8 mouse cellular contexts compared by ENCODE assay signal in genomic region chrX:93299046-93299626, GRCm38 (mm10). TPM values are rescaled to one million over a fixed set of nuclear protein-coding genes. Genes with fewer than 3 reads are reported as not detected.
A peak's percentile ranks its signal among the peaks of the same experiment; 100 is the strongest.
DNase-seq lines count a peak whose midpoint lies in the region; ATAC-seq and TF ChIP-seq lines count a peak whose summit lies in the region.
"Had no signal": no experiment of that assay in that cellular context is flagged by ENCODE, and none has a peak within 500 bp of the region (broad histone marks: within the 10 kb centered on the region; RNA-seq: fewer than 3 reads in every experiment).

No protein-coding gene starts in this region.

- peak overlapping the region; percentile 30 for H3K4me3 ChIP-seq in lung, embryonic 15.5 days
- peak overlapping the region; percentile 25 for H3K4me3 ChIP-seq in forebrain, embryonic 12.5 days (replicated peaks)
- peak overlapping the region; percentile 31 for H3K4me3 ChIP-seq in intestine, postnatal 0 days (ENCODE audit: low read depth, low read length)
- H3K4me3 ChIP-seq in olfactory bulb, adult 2 months (ENCODE audit: insufficient read depth, low read depth, low read length), result peak overlapping the region; percentile 50

- 16% methylated on average over 37 of the region's 43 CpGs for whole genome bisulfite sequencing in lung, embryonic 15.5 days
- WGBS in forebrain, embryonic 12.5 days, result 18% methylated on average over 40 of the region's 43 CpGs
- 19% methylated on average over 41 of the region's 43 CpGs for WGBS in intestine, postnatal 0 days
- WGBS in olfactory bulb, adult 2 months, result 15% methylated on average over 41 of the region's 43 CpGs

- peak overlapping the region; percentile 52 for H3K4me2 ChIP-seq in lung, embryonic 15.5 days
- peak overlapping the region; percentile 50 for H3K4me2 ChIP-seq in forebrain, embryonic 12.5 days
- H3K4me2 ChIP-seq in intestine, postnatal 0 days (replicated peaks; ENCODE audit: low read depth), result peak overlapping the region; percentile 60

- no peak overlapping the region for H3K27ac ChIP-seq in lung, embryonic 15.5 days
- peak overlapping the region; percentile 91 for H3K27ac ChIP-seq in forebrain, embryonic 12.5 days
- no peak overlapping the region for H3K27ac ChIP-seq in intestine, postnatal 0 days (ENCODE audit: low read depth, low read length)
- H3K27ac ChIP-seq in olfactory bulb, adult 2 months (ENCODE audit: insufficient read depth, low read depth, low read length), result peak overlapping the region; percentile 88

- DNase-seq in lung, postnatal 36 days, result no peak
- DNase-seq in adrenal gland, postnatal 10 days, result no peak
- DNase-seq: gastrocnemius, postnatal 10 days had no signal

- TF ChIP-seq POLR2A in olfactory bulb, adult 2 months (IDR thresholded peaks at IDR 0.05; ENCODE audit: insufficient read depth, low read depth, low read length), result no peak

- no peak overlapping the region for H3K9ac ChIP-seq in lung, embryonic 15.5 days
- peak overlapping the region; percentile 38 for H3K9ac ChIP-seq in forebrain, embryonic 12.5 days
- no peak overlapping the region for H3K9ac ChIP-seq in intestine, postnatal 0 days (ENCODE audit: low read depth, low read length)

- TF ChIP-seq CTCF in intestine, postnatal 0 days (IDR thresholded peaks at IDR 0.05; ENCODE audit: low read depth), result no peak
- no peak for TF ChIP-seq CTCF in olfactory bulb, adult 2 months (IDR thresholded peaks at IDR 0.05; ENCODE audit: insufficient read depth, low read depth, low read length)

- peaks cover 10% of the 10 kb centered on the region for H3K4me1 ChIP-seq in lung, embryonic 15.5 days
- H3K4me1 ChIP-seq in forebrain, embryonic 12.5 days, result peaks cover 14% of the 10 kb centered on the region
- H3K4me1 ChIP-seq in intestine, postnatal 0 days (replicated peaks; ENCODE audit: control insufficient read depth, insufficient read depth, low read length), result no peaks in the 10 kb centered on the region
- peaks cover 10% of the 10 kb centered on the region; the same call in 1 of the 2 replicates for H3K4me1 ChIP-seq in olfactory bulb, adult 2 months (ENCODE audit: control insufficient read depth, insufficient read depth, low read length)

- no peaks in the 10 kb centered on the region for H3K36me3 ChIP-seq in lung, embryonic 15.5 days
- H3K36me3 ChIP-seq in forebrain, embryonic 12.5 days (replicated peaks), result no peaks in the 10 kb centered on the region
- H3K36me3 ChIP-seq in intestine, postnatal 0 days (ENCODE audit: control insufficient read depth, insufficient read depth), result no peaks in the 10 kb centered on the region

- H3K27me3 ChIP-seq in lung, embryonic 15.5 days, result peaks cover 90% of the 10 kb centered on the region
- H3K27me3 ChIP-seq in forebrain, embryonic 12.5 days, result peaks cover 21% of the 10 kb centered on the region; the same call in 1 of the 2 replicates
- peaks cover 61% of the 10 kb centered on the region for H3K27me3 ChIP-seq in intestine, postnatal 0 days (replicated peaks; ENCODE audit: control insufficient read depth, insufficient read depth, low read length)

- H3K9me3 ChIP-seq in lung, embryonic 15.5 days, result no peaks in the 10 kb centered on the region
- H3K9me3 ChIP-seq in forebrain, embryonic 12.5 days, result no peaks in the 10 kb centered on the region
- H3K9me3 ChIP-seq in intestine, postnatal 0 days (ENCODE audit: control insufficient read depth), result no peaks in the 10 kb centered on the region

- no peak for ATAC-seq in lung, embryonic 15.5 days (ENCODE audit: borderline replicate concordance, extremely low read depth, low FRiP score, low TSS enrichment)
- peak; percentile 24; the same call in 1 of the 2 replicates for ATAC-seq in forebrain, embryonic 12.5 days (ENCODE audit: low FRiP score)
- no peak for ATAC-seq in intestine, postnatal 0 days
- ATAC-seq in CD4-positive, CD25-positive, alpha-beta regulatory T cell, adult 4 months, result no peak

RNA-seq across cellular contexts. Expression of gene Arx, which starts 12.9 kb away (rescaled TPM):
- polyA plus RNA-seq in lung, embryonic 15.5 days (2015; fragmentation: Nextera tagmentation; extraction: Ambion mirVana), result not detected in 2 replicates
- polyA plus RNA-seq in forebrain, embryonic 12.5 days (2016; fragmentation: Nextera tagmentation; extraction: Ambion mirVana), result 69.1 and 78.4 TPM in 2 replicates
- polyA plus RNA-seq in intestine, postnatal 0 days (2015; fragmentation: Nextera tagmentation; extraction: Ambion mirVana), result 0.14 and 0.42 TPM in 2 replicates
- polyA plus RNA-seq in olfactory bulb, adult 2 months (2012; ENCODE audit: insufficient read depth, insufficient read length, low replicate concordance, missing spikeins), result not detected in 2 replicates
- under 1 TPM; 0.21 to 0.24 TPM for total RNA-seq in adrenal gland, postnatal 10 days (2021)
- not detected for polyA plus RNA-seq in CD4-positive, CD25-positive, alpha-beta regulatory T cell, adult 4 months (2017; shearing (Covaris generic))

Comparison
In these comparisons a context has a peak if more than half of its experiments do, and no peak if none do; other contexts are left out.
1. H3K27ac ChIP-seq: peak in forebrain, embryonic 12.5 days (single experiment) and olfactory bulb, adult 2 months (single experiment); none in lung, embryonic 15.5 days (single experiment) and intestine, postnatal 0 days (single experiment).
2. RNA of gene Arx, which starts 12.9 kb away (polyA plus RNA-seq): 69.1 to 78.4 TPM in forebrain, embryonic 12.5 days; not detected in CD4-positive, CD25-positive, alpha-beta regulatory T cell, adult 4 months, 0.14 to 0.42 TPM in intestine, postnatal 0 days, not detected in lung, embryonic 15.5 days and not detected in olfactory bulb, adult 2 months; every median in the first group is over 10 times any median in the second.
3. Peak in every context shown above with its lines, with median percentiles within 50 percentile points of each other: H3K4me2 ChIP-seq and H3K4me3 ChIP-seq.